Mouse (Mus musculus): ENCODE results near the gene Vmn1r22.
"Not testable (repeated sequence)": the region's sequence is repeated elsewhere in the genome, so short reads cannot be mapped to it uniquely, and the experiment has no call there.

Vmn1r22 gene

GRCm38 (mm10) chr6:57907928-57908327 lies at the start of gene Vmn1r22:
TSS of gene Vmn1r22 (minus strand) at chr6:57908028.
- in situ Hi-C loops (cut with MboI): no loop called here

GRCm38 (mm10) chr6:57926738-57927137 lies 18.9 kb upstream of the Vmn1r22 start, which contains the start of gene Vmn1r23:
TSS of gene Vmn1r23 (minus strand) at chr6:57926838.
- in situ Hi-C loops (cut with MboI): no loop called here

- in situ Hi-C loops (cut with MboI): no loop called here
Measured at GRCm38 (mm10) chr6:57859043-57860042, 48.5 kb downstream of the Vmn1r22 start.

- in situ Hi-C loops (cut with MboI): not testable (repeated sequence)
Measured at GRCm38 (mm10) chr6:57851177-57851576, 56.7 kb downstream of the Vmn1r22 start.

- in situ Hi-C loops (cut with MboI): no loop called here
Measured at GRCm38 (mm10) chr6:57850286-57850685, 57.5 kb downstream of the Vmn1r22 start, which contains the start of gene Vmn1r21. TSS of gene Vmn1r21 (minus strand) at chr6:57850343.

Measured in mature B cell (primary cell).